Comparison of ENCODE assay signal across 23 mouse cellular contexts in genomic region chr19:23166550-23167284, GRCm38 (mm10). TPM values are rescaled to one million over a fixed set of nuclear protein-coding genes. Genes with fewer than 3 reads are reported as not detected.
DNase-seq lines count a peak whose midpoint lies in the region; ATAC-seq and TF ChIP-seq lines count a peak whose summit lies in the region.
"Had no signal": no experiment of that assay in that cellular context is flagged by ENCODE, and none has a peak within 500 bp of the region (broad histone marks: within the 10 kb centered on the region; RNA-seq: fewer than 3 reads in every experiment).

No protein-coding gene starts in this region.

- TF ChIP-seq EP300 in liver, postnatal 0 days (IDR thresholded peaks at IDR 0.05; ENCODE audit: low read depth) = no peak
- TF ChIP-seq EP300 in stomach, postnatal 0 days (optimal IDR thresholded peaks at IDR 0.05) = no peak

- ATAC-seq in frontal cortex, adult (ENCODE audit: low TSS enrichment) = peak; percentile 35
- peak; percentile 30; the same call in 1 of the 2 replicates for ATAC-seq in liver, postnatal 0 days
- ATAC-seq in liver, embryonic 12.5 days = no peak
- no peak for ATAC-seq in stomach, postnatal 0 days (ENCODE audit: low FRiP score, low TSS enrichment)
- ATAC-seq: hindbrain, embryonic 16.5 days had no signal

- no peak overlapping the region for H3K27ac ChIP-seq in liver, postnatal 0 days (ENCODE audit: low read depth)
- H3K27ac ChIP-seq in liver, embryonic 12.5 days = no peak overlapping the region
- no peak overlapping the region for H3K27ac ChIP-seq in stomach, postnatal 0 days (replicated peaks)
- H3K27ac ChIP-seq: gastrocnemius, adult 2 months; heart, embryonic 13.5 days; kidney, embryonic 15.5 days; limb, embryonic 10.5 days; limb, embryonic 15.5 days; liver, embryonic 14.5 days; midbrain, embryonic 10.5 days had no signal

- no peaks in the 10 kb centered on the region for H3K27me3 ChIP-seq in liver, postnatal 0 days (ENCODE audit: insufficient read depth, low read length)
- H3K27me3 ChIP-seq in liver, embryonic 12.5 days (replicated peaks) = no peaks in the 10 kb centered on the region
- H3K27me3 ChIP-seq in stomach, postnatal 0 days (ENCODE audit: control insufficient read depth, insufficient read depth, low read length) = no peaks in the 10 kb centered on the region
- H3K27me3 ChIP-seq: heart, embryonic 13.5 days; kidney, embryonic 15.5 days; limb, embryonic 15.5 days had no signal

- H3K36me3 ChIP-seq in liver, postnatal 0 days (replicated peaks; ENCODE audit: insufficient read depth, low read length) = peaks cover 10% of the 10 kb centered on the region; the same call in 1 of the 2 replicates
- no peaks in the 10 kb centered on the region for H3K36me3 ChIP-seq in liver, embryonic 12.5 days
- peaks cover 7% of the 10 kb centered on the region for H3K36me3 ChIP-seq in stomach, postnatal 0 days (ENCODE audit: control insufficient read depth, insufficient read depth, low read length)
- H3K36me3 ChIP-seq: kidney, embryonic 15.5 days; limb, embryonic 10.5 days; limb, embryonic 15.5 days had no signal

- no peaks in the 10 kb centered on the region for H3K9me3 ChIP-seq in liver, postnatal 0 days (ENCODE audit: low read length)
- no peaks in the 10 kb centered on the region for H3K9me3 ChIP-seq in liver, embryonic 12.5 days (replicated peaks)
- no peaks in the 10 kb centered on the region for H3K9me3 ChIP-seq in stomach, postnatal 0 days (ENCODE audit: control insufficient read depth, low read length)
- H3K9me3 ChIP-seq: kidney, embryonic 15.5 days; limb, embryonic 10.5 days; limb, embryonic 15.5 days had no signal

- no peak for DNase-seq in frontal cortex, postnatal 14 days (ENCODE audit: low spot score in 2 of 2)
- no peak for DNase-seq in liver, postnatal 0 days
- peak; percentile 18 for DNase-seq in brain, embryonic 14.5 days (ENCODE audit: low read depth)
- DNase-seq in stomach, postnatal 0 days (ENCODE audit: low spot score) = no peak
- DNase-seq: adrenal gland, adult 8-10 months; B cell, adult 2 months; cerebellum, adult 18-20 months; cerebellum, postnatal 10 days; gastrocnemius, adult 2 months; gastrocnemius, postnatal 36 days; kidney, adult 18-20 months; lung, embryonic 14.5 days; lung, postnatal 14 days; right cerebral cortex, postnatal 14 days had no signal

- no peak overlapping the region for H3K4me2 ChIP-seq in liver, postnatal 0 days (ENCODE audit: low read depth, low read length)
- H3K4me2 ChIP-seq in liver, embryonic 12.5 days = no peak overlapping the region
- H3K4me2 ChIP-seq in stomach, postnatal 0 days (replicated peaks; ENCODE audit: low read depth) = no peak overlapping the region
- H3K4me2 ChIP-seq: heart, embryonic 13.5 days; kidney, embryonic 15.5 days; limb, embryonic 15.5 days; lung, embryonic 14.5 days had no signal

- no peak overlapping the region for H3K9ac ChIP-seq in liver, postnatal 0 days (replicated peaks)
- no peak overlapping the region for H3K9ac ChIP-seq in liver, embryonic 12.5 days
- no peak overlapping the region for H3K9ac ChIP-seq in stomach, postnatal 0 days (ENCODE audit: low read length)
- H3K9ac ChIP-seq: heart, embryonic 13.5 days; kidney, embryonic 15.5 days; limb, embryonic 15.5 days; liver, embryonic 14.5 days; lung, embryonic 14.5 days had no signal

- TF ChIP-seq POLR2A in brain, embryonic 14.5 days (IDR thresholded peaks at IDR 0.05; ENCODE audit: borderline replicate concordance, extremely low read depth, insufficient read depth, insufficient read length, poor library complexity, severe bottlenecking) = no peak

- TF ChIP-seq CTCF in liver, postnatal 0 days (IDR thresholded peaks at IDR 0.05; ENCODE audit: low read depth) = no peak
- no peak for TF ChIP-seq CTCF in brain, embryonic 14.5 days (IDR thresholded peaks at IDR 0.05; ENCODE audit: borderline replicate concordance, extremely low read depth, insufficient read depth, insufficient read length)
- TF ChIP-seq CTCF in stomach, postnatal 0 days (IDR thresholded peaks at IDR 0.05; ENCODE audit: low read depth) = no peak

- no peak overlapping the region for H3K4me3 ChIP-seq in liver, postnatal 0 days (ENCODE audit: low read depth, low read length)
- no peak overlapping the region for H3K4me3 ChIP-seq in liver, embryonic 12.5 days
- no peak overlapping the region for H3K4me3 ChIP-seq in stomach, postnatal 0 days (ENCODE audit: low read depth, low read length)
- H3K4me3 ChIP-seq: gastrocnemius, adult 2 months; heart, embryonic 13.5 days; kidney, embryonic 15.5 days; limb, embryonic 10.5 days; limb, embryonic 15.5 days; midbrain, embryonic 10.5 days had no signal

- H3K4me1 ChIP-seq in liver, postnatal 0 days (ENCODE audit: insufficient read depth) = peaks cover 3% of the 10 kb centered on the region; the same call in 1 of the 2 replicates
- peaks cover 13% of the 10 kb centered on the region; the same call in 1 of the 2 replicates for H3K4me1 ChIP-seq in liver, embryonic 12.5 days
- H3K4me1 ChIP-seq in stomach, postnatal 0 days (replicated peaks; ENCODE audit: control insufficient read depth, insufficient read depth) = peaks cover 2% of the 10 kb centered on the region; the same call in 1 of the 2 replicates

- WGBS in liver, postnatal 0 days (ENCODE audit: insufficient replicate concordance) = 78% methylated on average over 11 of the region's 11 CpGs
- WGBS in liver, embryonic 12.5 days (ENCODE audit: insufficient replicate concordance) = 77% methylated on average over 11 of the region's 11 CpGs
- WGBS in stomach, postnatal 0 days = 71% methylated on average over 11 of the region's 11 CpGs

RNA-seq across cellular contexts. Expression of gene Klf9, which starts 25.7 kb away (rescaled TPM):
- 12.6 and 17.2 TPM in 2 replicates for polyA plus RNA-seq in liver, postnatal 0 days (2015; fragmentation: Nextera tagmentation; extraction: Ambion mirVana)
- polyA plus RNA-seq in liver, embryonic 12.5 days (2016; fragmentation: Nextera tagmentation; extraction: Ambion mirVana) = 2.1 and 2.7 TPM in 2 replicates
- polyA plus RNA-seq in brain, embryonic 14.5 days (2012; rRNA removed) = 1.1 and 1.6 TPM in 2 replicates
- 11.3 and 17.4 TPM in 2 replicates for polyA plus RNA-seq in stomach, postnatal 0 days (2015; fragmentation: Nextera tagmentation; extraction: Ambion mirVana)

Comparison
In these comparisons a context has a peak if more than half of its experiments do, and no peak if none do; other contexts are left out.
1. ATAC-seq: peak in frontal cortex, adult (single experiment) and liver, postnatal 0 days (single experiment); none in liver, embryonic 12.5 days (single experiment) and stomach, postnatal 0 days (single experiment).